Mouse (Mus musculus): ENCODE measurements at regions not wholly inside any gene's neighbourhood (a gene's known extent, or its start where the extent isn't known, plus 50 kb on each side); places are given as distances from the start of the nearest gene placed in this dataset.

- TF ChIP-seq EP300 (IDR thresholded peaks at IDR 0.05; ENCODE audit: low read depth in 1 of 2, low read length in 2 of 2) (no peak), TAL1 (IDR thresholded peaks at IDR 0.05; ENCODE audit: low read length) (no peak), POLR2A (IDR thresholded peaks at IDR 0.05; ENCODE audit: control insufficient read depth in 1 of 2, insufficient read depth in 1 of 2, low read depth in 1 of 2, low read length in 2 of 2, poor library complexity in 1 of 2) (no peak), RAD21 (IDR thresholded peaks at IDR 0.05; ENCODE audit: low read depth, low read length) (no peak)
Measured at GRCm38 (mm10) chr6:97741427-97741826, 65.4 kb upstream of the Mitf start.

Data from MEL (cell line).